Mouse (Mus musculus) forelimb bud, embryonic 11.5 days (tissue): Measurements from ENCODE around the gene Gtpbp10.

Experiments
- DNase-seq: peaks from one replicate; pipeline ENCODE4 v3.0.0-alpha.2; 2012; ENCODE audit warnings: low read depth, low spot score

The Gtpbp10 gene

DNA sequence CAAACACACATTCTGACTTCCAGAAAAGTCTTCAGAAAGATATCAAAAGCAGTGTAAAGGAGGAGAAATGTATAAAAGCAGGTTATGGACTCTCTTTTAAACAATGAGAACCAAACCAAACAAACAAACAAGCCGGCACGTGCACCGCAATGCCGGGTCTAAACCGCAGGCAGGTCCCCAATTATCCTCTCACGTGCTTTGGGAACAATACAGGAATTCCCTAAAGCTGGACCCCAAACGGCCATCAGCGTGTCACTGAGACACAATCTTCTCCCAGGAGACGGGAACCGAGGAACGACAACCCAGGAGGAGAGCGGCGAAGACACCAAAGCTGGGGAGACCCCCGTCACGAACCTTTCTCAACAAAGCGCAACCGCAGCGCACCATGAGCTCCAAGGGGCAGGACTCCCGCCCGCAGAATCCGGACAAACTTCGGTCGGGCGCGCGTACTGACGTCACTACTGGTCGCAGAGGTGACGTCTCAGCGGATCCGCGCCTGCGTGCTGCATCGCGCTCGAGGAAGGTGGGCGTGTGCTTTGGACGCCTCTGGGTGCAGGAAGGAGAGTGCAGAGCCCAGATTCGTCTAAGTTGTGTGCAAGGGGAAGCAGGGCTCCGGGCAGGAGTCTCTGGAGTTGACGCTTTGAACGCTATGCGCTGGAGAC, at the start of gene Gtpbp10:
Gene Gtpbp10, minus strand, starts transcription at position 460 of the 662 bp plus-strand sequence.
- peak; percentile 95 for DNase-seq

- no peak for DNase-seq
Observed at GRCm38 (mm10) chr5:5587686-5588085, 28.3 kb upstream of the Gtpbp10 start.

GRCm38 (mm10) chr5:5573749-5574317, 14.5 kb upstream of the Gtpbp10 start, which contains the start of gene Gm8773:
Gene Gm8773, plus strand, starts transcription at chr5:5573799.
- peak; percentile 12 for DNase-seq

DNA sequence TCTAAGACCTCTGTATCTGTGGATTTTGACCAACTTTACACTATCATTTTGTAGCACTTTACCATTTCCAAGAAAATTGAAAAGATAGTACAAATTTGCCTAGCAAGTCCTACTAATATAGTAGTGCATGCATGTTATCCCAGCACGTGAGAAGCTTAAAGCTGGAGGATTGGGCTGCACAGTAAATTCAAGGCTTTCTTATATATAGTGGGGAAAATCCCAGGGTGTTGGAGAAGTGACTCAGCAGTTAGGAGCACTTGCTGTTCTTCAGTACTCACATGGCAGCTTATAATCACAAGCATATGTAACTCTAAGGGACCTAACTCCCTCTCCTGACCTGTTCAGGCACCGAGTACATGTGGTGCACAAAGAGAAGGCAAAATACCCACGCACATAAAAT, 3.1 kb upstream of the Gtpbp10 start:
- DNase-seq, result no peak

GRCm38 (mm10) chr5:5561041-5561706, 1.8 kb upstream of the Gtpbp10 start:
- no peak for DNase-seq

DNA sequence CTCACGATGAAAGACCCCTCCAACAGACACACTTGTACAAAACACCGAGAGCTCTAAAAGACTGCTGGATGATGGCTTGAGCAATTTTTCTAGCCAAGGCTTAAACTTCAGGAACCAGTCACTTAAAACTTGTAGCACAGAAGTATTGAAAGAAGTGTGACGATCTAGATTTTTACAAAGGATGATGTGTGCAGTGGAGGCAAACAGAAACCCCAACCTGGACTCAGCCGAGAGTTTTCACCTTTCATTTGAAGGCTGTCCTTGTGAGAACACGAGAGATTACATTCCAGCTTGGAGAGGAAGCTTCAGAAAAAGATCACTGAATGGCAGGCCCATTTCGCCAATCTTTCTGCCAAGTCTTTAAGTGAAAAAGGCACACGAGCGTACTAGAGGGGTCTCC, 460 bp upstream of the Gtpbp10 start:
- no peak for DNase-seq

GRCm38 (mm10) chr5:5551110-5551509, 8.2 kb downstream of the Gtpbp10 start:
- no peak for DNase-seq

DNA sequence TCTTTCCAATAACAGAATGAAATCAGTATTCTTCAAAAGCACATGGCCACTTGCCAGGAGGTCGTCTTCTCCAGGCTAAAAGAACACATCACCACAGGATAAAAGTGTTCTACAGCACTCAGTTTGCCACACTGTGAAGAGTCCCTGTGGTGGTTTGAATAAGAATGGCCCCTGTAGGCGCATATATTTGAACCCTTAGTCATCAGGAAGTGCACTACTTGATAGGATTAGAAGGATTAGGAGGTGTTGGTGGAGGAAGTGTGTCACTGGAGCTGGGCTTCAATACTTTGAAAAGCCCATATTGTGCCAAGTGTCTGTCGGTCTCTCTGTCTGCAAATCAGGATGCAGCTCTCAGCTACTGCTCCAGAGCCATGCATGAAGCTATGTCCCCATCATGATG, 19.0 kb downstream of the Gtpbp10 start:
- no peak for DNase-seq

DNA sequence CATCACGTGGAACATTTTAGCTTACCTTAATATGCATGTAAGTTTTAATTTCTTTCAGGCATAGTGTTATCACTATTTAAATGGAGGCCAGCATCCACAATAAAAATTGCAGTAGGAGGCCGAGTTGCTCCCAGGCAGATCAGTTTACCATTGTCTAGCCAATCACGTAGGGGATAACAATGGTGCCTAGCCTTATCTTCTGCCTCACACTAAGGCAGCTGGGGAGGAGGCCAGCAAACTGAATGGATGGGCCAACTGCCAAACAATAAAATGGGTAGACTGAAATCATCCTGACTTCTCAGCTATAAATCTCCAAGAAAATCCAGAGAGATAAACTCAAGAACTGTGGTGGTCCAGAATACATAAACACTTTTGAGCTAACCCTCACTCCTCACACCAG, 19.6 kb downstream of the Gtpbp10 start:
- no peak for DNase-seq

GRCm38 (mm10) chr5:5536131-5536530, 23.2 kb downstream of the Gtpbp10 start:
- DNase-seq, result no peak

GRCm38 (mm10) chr5:5533656-5534420, 25.5 kb downstream of the Gtpbp10 start:
- DNase-seq, result no peak

DNA sequence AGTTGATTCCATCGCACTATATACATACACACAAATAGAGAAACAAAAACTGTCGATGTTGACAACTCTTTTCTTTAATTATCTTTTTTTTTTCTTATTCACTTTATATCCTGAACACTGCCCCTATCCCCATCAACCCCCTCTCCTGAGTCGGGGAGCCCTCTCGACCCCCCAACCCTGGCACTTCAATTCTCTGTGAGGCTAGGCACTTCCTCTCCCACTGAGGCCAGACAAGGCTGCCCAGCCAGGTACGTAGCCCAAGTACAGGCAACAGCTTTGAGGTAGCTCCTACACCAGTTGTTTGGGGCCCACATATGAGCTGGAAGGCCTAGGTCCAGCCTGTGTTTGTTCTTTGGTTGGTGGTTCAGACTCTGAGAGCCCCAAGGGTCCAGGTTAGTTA, 43.9 kb downstream of the Gtpbp10 start:
- DNase-seq, result no peak

DNA sequence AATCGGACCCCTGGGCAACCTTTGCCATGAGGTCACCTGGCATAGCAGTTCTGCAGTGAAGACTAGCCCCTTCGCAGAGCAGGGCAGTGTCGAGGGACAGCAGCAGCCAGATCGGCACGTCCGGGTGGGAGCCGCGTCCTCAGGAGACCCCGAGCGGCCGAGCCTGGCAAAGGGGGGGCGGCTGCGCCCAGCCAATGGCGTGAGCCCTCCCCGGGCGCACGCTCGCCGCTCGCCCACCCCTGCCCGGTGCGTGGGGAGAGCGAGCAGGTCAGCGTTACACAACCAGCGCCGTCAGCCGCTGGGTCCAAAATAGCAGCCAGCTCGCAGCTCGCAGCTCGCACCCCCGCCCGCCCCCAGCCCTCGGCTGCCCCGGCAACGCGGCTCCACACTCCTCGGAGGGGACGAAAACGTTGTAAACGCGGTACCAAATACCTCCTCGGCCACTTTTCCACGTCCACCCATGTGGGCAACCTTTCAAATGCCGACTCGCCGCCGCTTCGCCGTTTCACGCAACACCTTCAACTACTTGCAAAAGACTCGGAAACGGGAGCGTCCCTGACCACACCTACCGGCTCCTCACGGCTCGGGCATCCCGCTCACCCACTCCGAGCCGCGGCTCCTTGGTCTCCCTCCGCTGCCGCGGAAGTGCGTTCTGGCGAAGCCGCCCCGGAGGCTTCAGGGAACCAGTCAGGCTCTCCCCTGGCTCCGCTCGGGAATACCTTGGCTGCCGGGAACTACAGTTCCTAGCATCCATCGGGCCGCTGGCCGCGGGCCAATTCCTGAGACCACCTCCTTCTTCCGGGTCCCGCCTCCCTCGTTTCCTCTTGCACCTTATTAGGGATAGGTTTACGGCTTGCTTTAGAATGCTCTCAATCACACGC, 44.9 kb downstream of the Gtpbp10 start, which contains the start of gene Cldn12:
Gene Cldn12, minus strand, starts transcription at position 763 of the 881 bp plus-strand sequence.
- peak; percentile 97 for DNase-seq

DNA sequence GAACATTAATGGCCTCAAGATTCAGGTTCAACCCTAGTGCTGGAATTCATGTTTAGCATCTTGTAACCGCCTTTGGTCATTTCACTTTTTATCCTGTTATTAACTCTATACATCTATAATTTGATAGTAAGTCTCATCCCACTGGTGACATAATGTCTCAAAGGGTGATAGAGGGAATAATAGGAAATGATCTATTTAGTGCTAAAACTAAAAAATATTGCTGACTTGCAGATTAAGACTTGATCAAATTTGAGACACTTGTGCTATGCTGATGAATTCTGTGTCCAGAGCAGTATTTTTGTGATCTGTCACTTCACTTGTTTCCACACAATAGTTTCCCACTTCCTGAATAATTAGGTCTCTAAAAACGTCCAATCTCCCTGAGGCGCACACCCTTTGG, 47.9 kb downstream of the Gtpbp10 start:
- DNase-seq, result no peak

DNA sequence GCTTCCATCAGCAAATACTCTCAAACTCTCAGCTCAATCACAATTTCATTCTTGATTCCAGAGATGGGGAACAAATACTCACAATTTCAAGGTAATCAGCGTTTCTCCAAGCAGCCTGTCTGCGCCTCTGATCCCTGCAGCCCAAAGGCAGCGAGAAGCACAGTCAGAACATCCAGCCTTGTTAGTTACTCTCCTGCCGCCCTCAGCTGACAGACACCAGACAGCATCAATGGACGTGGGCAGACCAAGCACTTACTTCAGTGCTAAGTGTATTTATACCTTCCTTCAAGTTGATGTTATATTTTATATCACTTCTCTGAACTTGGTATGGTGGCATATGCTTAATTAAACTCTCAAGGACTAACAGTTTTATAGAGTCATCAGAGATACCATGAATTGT, 48.3 kb downstream of the Gtpbp10 start:
- DNase-seq, result no peak

- no peak for DNase-seq
Observed at GRCm38 (mm10) chr5:5510304-5510887, 48.9 kb downstream of the Gtpbp10 start.

- DNase-seq, result no peak
Observed at GRCm38 (mm10) chr5:5508231-5508630, 51.1 kb downstream of the Gtpbp10 start.

DNA sequence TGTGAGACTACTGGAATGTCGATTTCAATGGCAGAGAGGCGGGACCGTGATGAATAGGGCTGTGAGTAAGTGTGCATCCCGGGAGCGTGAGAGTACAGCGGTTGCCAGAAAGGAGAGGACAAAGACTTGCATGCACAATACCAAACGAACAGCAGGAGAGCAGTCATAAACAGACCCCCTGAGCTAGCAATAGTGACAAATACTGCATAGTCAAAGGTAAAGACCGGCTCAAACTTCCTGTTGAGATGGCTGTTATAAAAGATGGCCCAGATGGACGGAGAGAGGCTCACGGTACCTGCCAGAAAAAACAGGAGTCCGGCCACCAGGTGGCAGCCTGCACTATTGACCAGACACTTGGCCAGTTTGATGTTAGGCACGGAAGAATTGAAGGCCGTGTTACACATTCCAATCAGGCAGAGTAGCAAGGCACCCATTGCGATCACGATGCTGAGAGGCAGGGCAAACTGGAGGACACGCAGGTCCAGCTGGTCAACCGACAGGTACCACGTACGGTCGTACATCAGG, 51.6 kb downstream of the Gtpbp10 start:
- no peak for DNase-seq

- no peak for DNase-seq
Observed at GRCm38 (mm10) chr5:5504456-5504855, 54.9 kb downstream of the Gtpbp10 start.

- DNase-seq, result no peak
Observed at GRCm38 (mm10) chr5:5503381-5503780, 56.0 kb downstream of the Gtpbp10 start.

- DNase-seq, result no peak
Observed at GRCm38 (mm10) chr5:5501583-5501982, 57.8 kb downstream of the Gtpbp10 start.
